Mouse (Mus musculus) T-helper 17 cell (primary cell): ENCODE results near the gene Zfp672.
"Not testable (repeated sequence)": the region's sequence is repeated elsewhere in the genome, so short reads cannot be mapped to it uniquely, and the experiment has no call there.

ENCODE experiments used
- in situ Hi-C, 2 experiments: fragments of 300-600 bp; cut with MboI, MseI; formaldehyde crosslinking; loops; 1 replicate in 1 of 2; 2 replicates in 1 of 2; pipeline ENCODE4 v1.15.1; 2025; ENCODE audit warnings: high pct_unique_total_duplicates in 2 of 2

Zfp672 gene

DNA sequence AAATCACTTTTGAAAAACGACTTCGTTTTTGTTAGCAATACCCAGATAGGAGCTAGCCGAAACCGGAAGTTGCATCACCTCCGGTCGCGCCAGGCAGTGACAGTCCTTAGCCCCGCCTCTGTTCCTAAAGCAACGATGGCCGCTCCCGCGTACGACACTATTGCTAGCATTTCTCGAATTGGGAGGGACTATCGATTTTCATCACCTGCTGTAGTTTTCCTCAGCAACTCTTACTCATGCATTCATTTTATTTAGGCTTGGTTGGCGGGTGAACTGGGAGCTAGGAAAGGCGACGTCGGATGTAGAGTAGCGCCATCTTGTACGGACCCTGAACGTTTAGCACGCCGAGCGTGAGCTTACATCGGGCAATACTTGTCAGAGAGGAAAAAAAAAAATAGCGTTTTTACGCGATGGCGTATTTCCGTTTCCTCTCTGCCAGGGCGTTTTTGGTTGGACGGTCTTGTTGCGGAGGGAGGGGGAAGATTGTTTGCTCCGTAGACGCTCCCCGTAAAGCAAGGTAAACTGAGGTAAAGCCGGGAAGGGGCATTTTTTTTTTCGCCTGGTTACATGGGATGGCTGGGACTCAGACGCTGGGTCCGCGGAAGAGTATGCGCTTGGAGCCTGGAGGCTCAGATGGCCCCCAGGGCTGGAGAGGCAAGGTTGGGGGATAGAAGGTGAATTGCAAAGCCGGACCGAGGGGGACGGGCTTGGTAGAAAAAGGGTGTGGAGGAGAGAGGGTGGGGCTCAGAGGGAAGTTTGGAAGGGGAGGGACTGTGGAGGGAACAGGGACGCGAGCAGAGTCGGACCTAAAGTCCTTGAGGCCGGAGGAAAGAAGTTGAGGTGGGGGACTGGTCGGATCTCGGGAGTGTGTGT, at the start of gene Zfp672, which contains the start of gene Sh3bp5l:
TSS of gene Zfp672 (minus strand) at position 64 of the 873 bp plus-strand sequence.
TSS of gene Sh3bp5l (plus strand) at position 449 of the 873 bp plus-strand sequence.
- in situ Hi-C loops = no loop called here

DNA sequence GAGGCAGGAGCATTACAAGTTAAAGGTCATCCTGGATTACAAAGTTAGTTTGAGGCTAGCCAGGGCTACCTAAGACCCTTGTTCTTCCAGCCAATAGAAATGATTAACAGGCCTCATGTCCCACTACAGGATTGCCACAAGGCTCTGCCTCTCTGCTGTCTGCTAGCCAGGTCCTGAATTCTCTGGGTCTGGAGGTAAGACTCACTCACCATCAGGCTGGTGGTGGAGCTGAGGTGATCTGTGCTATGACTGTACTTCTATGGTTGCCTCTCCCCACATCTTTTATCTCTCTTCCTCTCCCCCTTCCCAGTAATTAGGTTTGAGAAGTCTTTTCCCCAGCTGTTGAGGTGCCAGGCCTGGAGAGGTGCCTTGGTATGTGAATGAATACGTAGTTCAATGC, 49.4 kb upstream of the Zfp672 start:
- in situ Hi-C loops = no loop called here

DNA sequence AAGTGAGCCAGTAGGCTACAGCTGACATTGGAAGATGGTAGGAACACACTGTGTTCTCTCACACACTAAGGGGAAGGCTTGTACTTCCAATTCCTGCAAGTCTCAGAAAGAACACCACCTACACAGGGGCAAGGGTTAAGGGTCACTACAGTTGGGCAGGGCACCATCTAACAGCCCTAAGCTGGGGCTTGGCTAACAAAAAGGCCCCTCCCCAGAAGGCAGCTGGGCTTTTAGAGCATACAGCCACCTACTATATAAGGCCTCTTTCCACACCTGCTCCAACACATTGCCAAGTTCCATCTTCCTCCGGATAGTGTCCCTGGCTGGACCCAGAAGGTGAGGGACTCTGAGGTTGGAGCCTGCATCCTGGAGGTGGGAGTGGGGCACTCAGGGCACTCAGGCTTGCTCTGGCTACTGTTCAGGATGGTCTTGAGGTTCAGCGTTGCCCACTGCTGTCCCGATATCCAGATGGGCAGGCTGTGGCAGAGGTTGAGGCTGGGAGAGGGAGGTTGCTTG, 48.7 kb upstream of the Zfp672 start, which contains the start of gene Lypd8:
TSS of gene Lypd8 (plus strand) at position 281 of the 516 bp plus-strand sequence.
- in situ Hi-C loops = no loop called here

DNA sequence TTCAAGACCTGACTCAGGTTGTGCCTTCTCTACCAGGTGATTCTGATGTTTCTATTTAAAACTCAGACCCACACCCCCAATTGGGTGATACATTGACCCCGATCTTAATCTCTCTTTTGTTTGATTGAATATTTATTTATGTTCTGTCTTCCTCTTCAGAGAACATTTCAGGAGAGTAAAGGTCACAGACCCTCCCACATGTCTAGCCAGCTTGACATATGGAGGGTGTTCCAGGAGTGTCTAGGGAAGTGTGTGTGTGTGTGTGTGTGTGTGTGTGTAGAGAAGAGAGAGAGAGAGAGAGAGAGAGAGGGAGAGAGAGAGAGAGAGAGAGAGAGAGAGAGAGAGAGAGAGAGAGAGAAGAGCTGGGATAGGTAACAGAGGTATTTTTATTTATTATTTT, 47.5 kb upstream of the Zfp672 start:
- in situ Hi-C loops = no loop called here

DNA sequence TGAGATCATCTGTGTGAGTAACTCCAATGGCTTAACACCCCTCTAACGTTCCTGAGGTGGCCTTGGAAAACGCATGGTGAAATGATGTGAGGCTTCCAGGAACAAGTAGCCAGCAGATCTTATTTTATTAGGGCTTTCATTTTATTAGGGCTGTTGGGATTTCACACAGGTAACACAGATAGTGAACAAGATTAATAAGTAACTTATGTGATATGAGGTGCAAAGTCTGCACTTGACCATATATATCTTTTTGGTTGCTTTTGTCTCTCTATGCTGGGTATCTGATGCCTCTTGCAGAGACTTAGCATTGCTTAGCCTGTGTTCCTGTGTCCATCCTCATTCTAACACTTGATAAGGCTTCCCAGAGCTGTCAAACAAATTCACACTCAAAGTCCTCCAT, 47.1 kb upstream of the Zfp672 start:
- in situ Hi-C loops = no loop called here

DNA sequence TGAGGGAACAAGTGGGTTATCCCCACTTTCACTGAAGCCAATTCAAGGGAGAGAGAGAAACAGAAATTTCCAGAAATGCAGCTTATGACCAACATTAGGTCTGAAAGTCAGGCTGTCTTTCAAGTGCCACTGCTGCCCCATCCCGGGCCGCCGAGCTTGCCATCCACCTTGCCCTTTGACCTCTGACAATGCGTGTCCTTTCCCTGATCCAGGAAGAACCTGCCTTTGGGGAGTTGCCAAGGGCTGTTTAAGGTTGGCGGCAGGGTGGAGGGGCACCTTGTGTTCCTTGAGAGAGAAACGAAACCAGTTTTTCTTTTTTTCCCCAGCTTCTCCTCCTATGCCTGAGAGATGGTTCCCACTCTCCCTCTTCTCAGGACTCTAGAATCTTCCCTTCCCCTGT, 36.1 kb upstream of the Zfp672 start:
- in situ Hi-C loops = not testable (repeated sequence)

DNA sequence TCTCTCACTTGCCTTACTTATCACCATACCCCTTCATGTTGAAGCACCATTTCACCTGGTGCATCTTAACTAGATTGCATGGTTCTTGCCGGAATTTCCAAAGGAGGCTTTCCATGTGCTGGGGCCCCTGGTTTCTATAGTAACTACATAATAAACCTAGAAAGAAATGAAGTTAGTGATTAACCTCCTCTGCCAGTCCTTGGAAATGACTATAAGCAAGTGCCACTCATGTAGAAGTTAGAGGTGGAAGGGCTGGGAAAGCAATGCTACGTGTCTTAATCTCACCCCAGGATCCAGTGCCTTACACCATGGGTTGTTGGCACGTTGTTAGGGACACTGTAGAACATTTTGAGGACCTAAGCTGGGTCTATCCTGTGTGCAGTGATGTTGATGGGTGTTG, 34.3 kb upstream of the Zfp672 start:
- in situ Hi-C loops = no loop called here

DNA sequence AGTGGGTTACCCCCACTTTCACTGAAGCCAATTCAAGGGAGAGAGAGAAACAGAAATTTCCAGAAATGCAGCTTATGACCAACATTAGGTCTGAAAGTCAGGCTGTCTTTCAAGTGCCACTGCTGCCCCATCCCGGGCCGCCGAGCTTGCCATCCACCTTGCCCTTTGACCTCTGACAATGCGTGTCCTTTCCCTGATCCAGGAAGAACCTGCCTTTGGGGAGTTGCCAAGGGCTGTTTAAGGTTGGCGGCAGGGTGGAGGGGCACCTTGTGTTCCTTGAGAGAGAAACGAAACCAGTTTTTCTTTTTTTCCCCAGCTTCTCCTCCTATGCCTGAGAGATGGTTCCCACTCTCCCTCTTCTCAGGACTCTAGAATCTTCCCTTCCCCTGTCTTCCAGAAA, 32.4 kb upstream of the Zfp672 start:
- in situ Hi-C loops = not testable (repeated sequence)

DNA sequence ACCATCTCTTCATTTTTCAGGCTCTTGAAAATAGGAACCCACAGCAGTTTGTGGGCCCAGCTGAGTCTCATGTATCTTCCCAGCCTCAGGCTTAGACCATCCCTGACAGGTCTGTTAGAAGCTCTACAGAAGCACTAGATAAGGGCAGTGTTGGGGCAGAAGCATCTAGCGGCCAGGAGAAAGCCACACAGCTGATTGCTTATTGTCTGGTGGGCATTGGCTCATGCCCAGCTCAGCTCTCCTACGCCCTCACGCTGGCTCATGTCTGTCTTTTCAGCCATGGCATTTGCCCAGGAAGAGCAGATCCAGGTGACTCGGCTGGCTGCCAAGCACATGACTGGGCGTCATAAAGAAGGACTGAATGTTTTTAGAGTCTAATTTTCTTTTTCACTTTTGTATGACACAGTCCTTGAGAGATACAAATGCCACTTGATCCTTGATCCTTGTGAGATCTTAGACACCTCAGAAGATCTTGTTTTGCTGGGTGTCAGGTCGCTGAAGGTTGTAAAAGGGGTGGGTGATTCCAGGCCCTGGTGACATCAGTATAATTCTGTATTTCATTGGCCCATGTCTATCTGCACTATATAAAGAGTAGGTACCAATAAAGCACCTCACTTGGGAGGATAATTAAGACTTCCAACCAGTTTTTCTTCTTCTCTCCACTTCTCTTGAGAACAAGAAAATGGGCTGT, 27.9 kb upstream of the Zfp672 start:
- in situ Hi-C loops = loop anchor here in 1 of 2 experiments (5.0 kb wide), 1 partner anchor 104 kb away; the partner anchor contains the start of gene Olfr30

DNA sequence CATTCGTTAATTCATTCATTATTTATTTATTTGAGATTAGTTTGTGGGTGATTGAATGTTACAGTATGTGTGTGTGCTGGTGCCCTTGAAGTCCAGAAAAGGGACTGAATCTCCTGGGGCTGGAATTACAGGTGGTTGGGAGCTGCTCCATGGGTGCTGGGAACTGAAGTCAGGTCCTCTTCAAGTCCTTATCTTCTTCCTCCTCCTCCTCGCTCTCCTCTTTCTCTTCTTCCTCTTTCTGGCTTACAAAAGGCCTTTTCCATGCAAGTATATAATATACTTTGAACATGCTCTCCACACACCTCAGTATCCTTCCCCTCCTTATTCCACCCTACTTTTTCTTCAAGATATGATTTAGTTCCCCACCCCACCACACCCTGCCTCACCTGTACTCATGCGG, 26.9 kb upstream of the Zfp672 start:
- in situ Hi-C loops = loop anchor here in 1 of 2 experiments (5.0 kb wide), 1 partner anchor 105 kb away; the partner anchor contains the start of gene Olfr30

DNA sequence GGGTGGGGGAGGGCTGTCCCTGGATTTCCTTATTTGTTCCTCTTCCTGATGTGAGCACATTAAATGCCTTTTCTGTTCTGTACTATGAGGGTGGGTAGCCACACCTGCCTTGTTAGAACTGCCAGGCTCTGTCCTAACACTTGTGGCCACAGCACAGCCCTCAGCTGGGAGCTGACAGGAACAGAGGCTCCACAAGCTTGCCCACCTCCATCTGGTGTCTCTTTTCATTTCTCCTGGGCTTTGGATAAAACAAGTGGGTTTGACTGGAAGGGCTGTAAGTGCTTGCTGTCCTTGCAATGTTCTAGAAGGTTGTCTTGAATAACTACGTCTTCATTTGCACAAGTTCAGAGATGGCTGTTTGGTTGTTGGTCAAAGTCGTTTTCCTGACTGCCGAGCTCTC, 24.8 kb upstream of the Zfp672 start:
- in situ Hi-C loops = loop anchor here in 1 of 2 experiments (5.0 kb wide), 1 partner anchor 107 kb away; the partner anchor contains the start of gene Olfr30

DNA sequence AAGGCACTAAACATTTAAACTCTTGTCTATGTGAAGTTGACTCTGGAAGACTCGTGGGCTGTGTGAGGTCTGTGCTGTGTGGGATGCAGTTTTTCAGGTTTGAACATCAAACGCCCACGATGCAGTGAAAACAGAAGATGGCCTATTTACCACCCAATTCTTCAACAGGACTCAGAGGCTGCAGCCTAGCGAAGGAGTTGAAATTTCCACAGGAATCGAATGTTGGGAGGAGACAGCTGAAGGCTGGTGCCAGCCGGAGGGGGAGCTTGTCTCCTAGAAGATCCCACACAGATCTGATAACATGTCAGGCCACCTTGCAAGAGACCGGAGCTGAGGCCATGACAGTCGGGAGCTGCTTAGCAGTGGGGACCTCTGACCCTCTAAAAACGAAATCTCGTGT, 24.3 kb upstream of the Zfp672 start:
- in situ Hi-C loops = no loop called here

DNA sequence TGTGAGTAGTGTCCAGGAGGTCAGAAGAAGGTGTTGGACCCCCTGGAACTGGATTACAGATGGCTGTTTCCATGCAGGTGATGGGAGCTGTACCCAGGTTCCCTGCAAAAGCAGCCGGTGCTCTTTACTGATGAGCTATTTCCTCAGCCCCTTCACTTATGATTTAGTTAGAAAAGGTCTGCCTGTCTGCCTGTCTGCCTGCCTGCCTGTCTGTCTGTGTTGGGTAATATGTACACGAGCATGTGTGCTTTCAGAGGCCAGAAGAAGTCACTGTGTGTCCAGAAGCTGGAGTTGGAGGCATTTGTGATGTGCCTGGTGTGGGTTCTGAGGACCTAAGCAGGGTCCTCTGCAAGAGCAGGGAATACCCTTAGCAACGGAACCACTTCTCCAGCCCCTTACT, 23.6 kb upstream of the Zfp672 start:
- in situ Hi-C loops = no loop called here

DNA sequence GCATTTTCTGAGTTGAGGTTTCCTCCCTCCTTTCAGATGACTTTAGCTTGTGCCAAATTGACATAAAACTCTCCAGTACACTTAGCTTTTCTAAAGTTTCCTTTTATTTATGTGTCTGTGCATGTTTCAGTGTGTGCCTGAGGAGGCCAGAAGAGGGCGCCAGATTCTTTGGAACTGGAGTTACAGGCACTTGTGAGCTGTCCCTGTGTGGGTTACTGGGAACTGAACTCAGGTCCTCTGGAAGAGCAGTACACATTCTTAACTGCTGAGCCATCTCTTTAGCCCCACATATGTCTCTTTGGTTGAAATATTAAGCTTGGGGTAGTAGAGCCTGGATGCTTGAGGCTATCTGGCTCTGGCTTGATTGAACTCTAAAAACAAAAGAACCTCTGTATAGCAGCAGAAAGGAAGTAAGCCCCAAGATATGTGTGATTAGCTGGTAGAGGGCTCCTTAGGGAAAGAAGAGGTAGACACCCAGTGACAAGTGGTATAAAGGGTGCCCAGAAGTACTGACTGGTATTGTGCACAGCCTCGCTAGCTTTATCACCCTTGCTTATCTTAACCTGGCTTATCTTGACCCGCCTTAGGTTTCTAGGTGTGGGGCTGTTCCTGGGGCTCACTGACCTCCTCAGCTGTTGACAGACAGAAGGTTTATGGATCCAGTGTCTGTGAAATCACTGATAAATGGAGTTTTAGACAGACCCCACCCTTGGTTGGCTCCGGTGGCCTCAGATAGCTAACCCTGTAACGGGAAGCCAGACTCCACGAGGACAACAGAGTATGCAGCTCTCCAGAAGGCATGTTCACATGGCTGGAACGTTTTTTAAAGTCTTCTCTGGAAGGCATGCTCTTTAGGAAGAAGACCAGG, 22.8 kb upstream of the Zfp672 start:
- in situ Hi-C loops = no loop called here

DNA sequence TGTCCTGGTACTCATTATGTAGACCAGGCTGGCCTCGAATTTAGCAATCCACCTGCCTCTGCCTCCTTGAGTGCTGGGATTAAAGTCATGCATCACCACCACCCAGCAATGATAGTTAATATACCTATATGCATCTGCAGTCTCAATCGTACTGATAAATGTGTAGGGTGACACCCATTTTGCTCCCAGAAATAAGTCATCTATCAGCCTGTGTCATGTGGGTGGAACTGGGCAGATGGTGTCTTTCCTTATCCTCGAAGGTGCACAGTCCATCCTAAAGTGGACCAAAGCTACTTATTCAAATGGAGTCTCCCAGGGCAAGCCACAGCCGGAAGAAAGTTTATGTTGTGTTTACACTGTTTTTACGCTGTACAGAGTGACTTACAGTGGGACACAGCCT, 21.0 kb upstream of the Zfp672 start:
- in situ Hi-C loops = no loop called here

DNA sequence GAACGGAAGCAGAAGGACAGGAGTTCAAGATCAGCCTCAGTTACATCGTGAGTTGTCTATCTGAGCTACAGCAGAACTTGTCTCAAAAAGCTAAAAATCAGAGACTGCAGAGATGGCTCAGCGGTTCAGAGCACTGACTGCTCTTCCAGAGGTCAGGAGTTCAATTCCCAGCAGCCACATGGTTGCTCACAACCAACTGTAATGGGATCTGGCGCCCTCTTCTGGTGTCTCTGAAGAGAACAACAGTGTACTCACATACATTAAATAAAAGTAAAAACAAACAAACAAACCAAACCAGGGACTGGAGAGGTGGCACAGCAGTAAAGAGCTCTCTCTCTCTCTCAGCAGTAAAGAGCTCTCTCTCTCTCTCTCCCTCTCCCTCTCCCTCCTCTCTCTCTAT, 20.5 kb upstream of the Zfp672 start:
- in situ Hi-C loops = no loop called here

DNA sequence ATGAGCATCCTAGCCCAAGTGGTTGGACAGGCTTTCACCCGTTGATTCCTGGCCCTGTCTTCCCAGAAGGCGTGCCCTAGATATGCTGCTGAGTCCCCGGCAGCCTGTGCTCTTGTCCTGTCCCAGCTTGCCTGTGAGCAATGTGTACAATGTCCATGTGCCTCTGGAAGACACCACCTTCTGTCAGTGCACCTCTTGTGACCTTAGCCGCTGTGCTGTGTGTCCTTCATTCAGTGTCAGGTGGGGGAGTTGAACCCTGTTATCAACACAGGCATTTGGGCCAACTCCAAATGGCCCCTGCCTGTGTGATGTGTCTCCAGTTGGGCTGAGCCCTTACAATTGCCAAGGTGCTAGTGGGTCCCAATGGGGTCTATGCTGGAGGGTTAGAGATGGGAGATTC, 16.6 kb upstream of the Zfp672 start:
- in situ Hi-C loops = no loop called here

DNA sequence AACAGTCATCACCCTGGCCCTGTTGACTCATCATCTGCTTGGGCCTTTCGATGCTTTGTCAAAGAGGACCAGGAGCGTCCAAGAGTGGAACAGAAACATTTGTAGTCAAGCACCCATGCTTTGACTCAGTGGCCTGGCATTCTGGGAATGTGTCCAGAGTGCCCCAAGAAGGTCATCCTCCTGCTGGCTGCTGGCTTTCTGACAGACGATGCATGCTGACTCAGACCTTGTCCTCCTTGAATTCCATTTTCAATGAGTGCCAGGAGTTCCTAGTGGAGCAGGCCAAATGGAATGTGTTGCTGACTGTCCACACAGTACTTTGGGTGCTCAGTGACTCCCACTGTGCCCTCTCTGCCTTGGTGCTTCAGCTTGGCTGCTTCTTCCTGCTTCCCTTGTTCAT, 4.6 kb upstream of the Zfp672 start:
- in situ Hi-C loops = no loop called here

DNA sequence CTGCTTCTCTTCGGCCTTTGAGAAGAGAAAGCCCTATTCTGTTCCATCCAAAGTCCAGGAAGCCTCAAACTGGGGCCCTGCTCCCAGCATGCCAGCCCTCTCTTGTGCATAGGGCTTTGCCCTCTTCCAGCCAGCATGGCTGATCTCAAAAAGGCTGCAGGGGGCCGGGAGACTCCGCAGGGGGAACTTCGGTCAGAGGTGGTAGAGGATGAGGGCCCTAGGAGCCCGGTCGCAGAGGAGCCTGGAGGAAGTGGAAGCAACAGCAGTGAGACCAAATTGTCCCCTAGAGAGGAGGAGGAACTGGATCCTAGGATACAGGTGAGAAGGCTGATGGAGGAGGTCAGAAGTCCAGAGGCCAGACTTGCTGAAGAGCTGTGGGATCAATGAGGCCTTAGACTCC, 1.4 kb upstream of the Zfp672 start:
- in situ Hi-C loops = no loop called here

DNA sequence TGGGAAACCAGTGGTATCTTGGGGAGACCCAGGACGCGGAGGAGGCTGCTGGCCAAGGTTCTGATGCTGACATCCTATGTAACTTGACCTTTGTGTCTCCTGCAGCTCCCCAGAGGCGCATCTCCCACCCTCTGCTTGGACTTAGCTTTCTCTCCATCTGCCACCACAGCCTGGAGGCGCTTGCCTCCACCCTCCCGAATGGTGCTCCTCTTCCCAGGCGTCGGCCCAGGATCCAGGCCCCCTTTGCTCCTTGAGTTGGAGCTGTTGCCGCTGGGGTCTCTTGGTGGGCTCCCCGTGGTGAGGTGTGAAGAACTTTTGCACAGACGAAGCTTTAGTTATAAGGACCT, 983 bp upstream of the Zfp672 start:
- in situ Hi-C loops = no loop called here

DNA sequence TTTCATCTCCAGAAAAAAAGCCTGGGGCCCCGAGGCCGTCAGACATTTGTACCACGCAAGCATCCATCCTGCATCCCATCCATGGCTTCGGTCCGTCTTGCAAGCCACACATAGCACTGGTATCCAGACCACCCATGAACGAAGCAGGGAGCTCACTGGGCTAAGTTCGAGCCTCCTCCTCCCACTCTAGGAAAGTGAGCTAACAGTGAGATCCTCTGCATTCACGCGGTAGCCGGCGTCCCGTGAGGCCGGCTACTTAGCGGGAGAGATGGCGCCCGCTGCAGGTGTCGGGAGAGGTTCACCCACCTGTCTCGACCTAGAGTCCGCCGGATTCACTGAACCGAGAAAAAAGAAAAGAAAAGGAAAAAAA, 248 bp downstream of the Zfp672 start:
- in situ Hi-C loops = no loop called here

DNA sequence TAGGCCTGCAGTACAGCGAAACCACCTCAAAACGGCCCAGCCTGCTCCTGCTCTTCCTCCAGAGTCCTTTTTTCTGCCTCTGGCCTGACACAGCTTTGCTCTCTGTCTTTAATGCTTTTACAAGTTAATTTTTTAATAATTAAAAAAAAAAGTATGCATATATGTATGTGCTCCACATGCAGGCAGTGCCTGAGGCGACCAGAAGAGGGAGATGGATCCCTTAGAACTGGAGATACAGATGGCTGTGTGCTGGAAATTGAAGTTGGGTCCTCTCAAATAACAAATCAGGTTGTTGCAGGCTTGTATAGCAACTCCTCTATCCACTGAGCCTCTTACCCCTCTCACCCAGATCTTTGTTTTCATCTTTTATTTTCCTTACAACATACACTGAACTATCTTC, 3.4 kb downstream of the Zfp672 start:
- in situ Hi-C loops = no loop called here
